Mouse (Mus musculus): ENCODE measurements around the gene Nox3. TPM values are rescaled to one million over a fixed set of nuclear protein-coding genes. Genes with fewer than 3 reads are reported as not detected.
A peak's percentile ranks its signal among the peaks of the same experiment; 100 is the strongest.

Gene Nox3
- polyA plus RNA-seq, 1 experiment: not detected

GRCm38 (mm10) chr17:3667287-3667686 lies 28.8 kb downstream of the Nox3 start:
- Histone ChIP-seq H3K27ac (ENCODE audit: insufficient read depth, low read length) (no peak overlapping the region), H3K4me3 (ENCODE audit: insufficient read depth, low read length) (no peak overlapping the region), H3K4me1 (ENCODE audit: control insufficient read depth, insufficient read depth, low read length) (no peaks in the 10 kb centered on the region)
- no peak for TF ChIP-seq CTCF (IDR thresholded peaks at IDR 0.05; ENCODE audit: extremely low read depth, insufficient read depth, low read length)
- no peak for TF ChIP-seq POLR2A (IDR thresholded peaks at IDR 0.05; ENCODE audit: extremely low read depth, insufficient read depth, low read length)

GRCm38 (mm10) chr17:3665321-3665720 lies 30.7 kb downstream of the Nox3 start:
- TF ChIP-seq POLR2A (IDR thresholded peaks at IDR 0.05; ENCODE audit: extremely low read depth, insufficient read depth, low read length) (no peak), CTCF (IDR thresholded peaks at IDR 0.05; ENCODE audit: extremely low read depth, insufficient read depth, low read length) (no peak)
- Histone ChIP-seq H3K4me3 (ENCODE audit: insufficient read depth, low read length) (no peak overlapping the region), H3K27ac (ENCODE audit: insufficient read depth, low read length) (no peak overlapping the region), H3K4me1 (ENCODE audit: control insufficient read depth, insufficient read depth, low read length) (no peaks in the 10 kb centered on the region)

- TF ChIP-seq POLR2A (IDR thresholded peaks at IDR 0.05; ENCODE audit: extremely low read depth, insufficient read depth, low read length): no peak
- no peak for TF ChIP-seq CTCF (IDR thresholded peaks at IDR 0.05; ENCODE audit: extremely low read depth, insufficient read depth, low read length)
- no peak overlapping the region for H3K27ac ChIP-seq (ENCODE audit: insufficient read depth, low read length)
- H3K4me1 ChIP-seq (ENCODE audit: control insufficient read depth, insufficient read depth, low read length): no peaks in the 10 kb centered on the region
- no peak overlapping the region for H3K4me3 ChIP-seq (ENCODE audit: insufficient read depth, low read length)
Observed at GRCm38 (mm10) chr17:3659497-3659896, 36.6 kb downstream of the Nox3 start.

GRCm38 (mm10) chr17:3650377-3650776 lies 45.7 kb downstream of the Nox3 start:
- H3K27ac ChIP-seq (ENCODE audit: insufficient read depth, low read length): no peak overlapping the region
- no peaks in the 10 kb centered on the region for H3K4me1 ChIP-seq (ENCODE audit: control insufficient read depth, insufficient read depth, low read length)
- no peak for TF ChIP-seq POLR2A (IDR thresholded peaks at IDR 0.05; ENCODE audit: extremely low read depth, insufficient read depth, low read length)
- TF ChIP-seq CTCF (IDR thresholded peaks at IDR 0.05; ENCODE audit: extremely low read depth, insufficient read depth, low read length): no peak
- no peak overlapping the region for H3K4me3 ChIP-seq (ENCODE audit: insufficient read depth, low read length)

GRCm38 (mm10) chr17:3643582-3643981 lies 52.5 kb downstream of the Nox3 start:
- Histone ChIP-seq H3K4me3 (ENCODE audit: insufficient read depth, low read length) (no peak overlapping the region), H3K4me1 (ENCODE audit: control insufficient read depth, insufficient read depth, low read length) (no peaks in the 10 kb centered on the region), H3K27ac (ENCODE audit: insufficient read depth, low read length) (no peak overlapping the region)
- TF ChIP-seq POLR2A (IDR thresholded peaks at IDR 0.05; ENCODE audit: extremely low read depth, insufficient read depth, low read length) (no peak), CTCF (IDR thresholded peaks at IDR 0.05; ENCODE audit: extremely low read depth, insufficient read depth, low read length) (no peak)

- no peaks in the 10 kb centered on the region for H3K4me1 ChIP-seq (ENCODE audit: control insufficient read depth, insufficient read depth, low read length)
- no peak for TF ChIP-seq CTCF (IDR thresholded peaks at IDR 0.05; ENCODE audit: extremely low read depth, insufficient read depth, low read length)
- no peak for TF ChIP-seq POLR2A (IDR thresholded peaks at IDR 0.05; ENCODE audit: extremely low read depth, insufficient read depth, low read length)
- no peak overlapping the region for H3K4me3 ChIP-seq (ENCODE audit: insufficient read depth, low read length)
- no peak overlapping the region for H3K27ac ChIP-seq (ENCODE audit: insufficient read depth, low read length)
Observed at GRCm38 (mm10) chr17:3641456-3641855, 54.6 kb downstream of the Nox3 start.

GRCm38 (mm10) chr17:3638757-3639156 lies 57.3 kb downstream of the Nox3 start:
- H3K27ac ChIP-seq (ENCODE audit: insufficient read depth, low read length): no peak overlapping the region
- no peaks in the 10 kb centered on the region for H3K4me1 ChIP-seq (ENCODE audit: control insufficient read depth, insufficient read depth, low read length)
- no peak for TF ChIP-seq CTCF (IDR thresholded peaks at IDR 0.05; ENCODE audit: extremely low read depth, insufficient read depth, low read length)
- TF ChIP-seq POLR2A (IDR thresholded peaks at IDR 0.05; ENCODE audit: extremely low read depth, insufficient read depth, low read length): no peak
- H3K4me3 ChIP-seq (ENCODE audit: insufficient read depth, low read length): no peak overlapping the region

GRCm38 (mm10) chr17:3632501-3632900 lies 63.6 kb downstream of the Nox3 start:
- H3K27ac ChIP-seq (ENCODE audit: insufficient read depth, low read length): peak overlapping the region; percentile 56; the same call in 1 of the 2 replicates
- TF ChIP-seq CTCF (IDR thresholded peaks at IDR 0.05; ENCODE audit: extremely low read depth, insufficient read depth, low read length): no peak
- TF ChIP-seq POLR2A (IDR thresholded peaks at IDR 0.05; ENCODE audit: extremely low read depth, insufficient read depth, low read length): no peak
- H3K4me1 ChIP-seq (ENCODE audit: control insufficient read depth, insufficient read depth, low read length): no peaks in the 10 kb centered on the region
- H3K4me3 ChIP-seq (ENCODE audit: insufficient read depth, low read length): no peak overlapping the region

- TF ChIP-seq POLR2A (IDR thresholded peaks at IDR 0.05; ENCODE audit: extremely low read depth, insufficient read depth, low read length): no peak
- no peak overlapping the region for H3K4me3 ChIP-seq (ENCODE audit: insufficient read depth, low read length)
Observed at GRCm38 (mm10) chr17:3616329-3617216, 79.5 kb downstream of the Nox3 start.

GRCm38 (mm10) chr17:3615553-3615952 lies 80.5 kb downstream of the Nox3 start:
- no peak overlapping the region for H3K4me3 ChIP-seq (ENCODE audit: insufficient read depth, low read length)
- TF ChIP-seq POLR2A (IDR thresholded peaks at IDR 0.05; ENCODE audit: extremely low read depth, insufficient read depth, low read length) (no peak), CTCF (IDR thresholded peaks at IDR 0.05; ENCODE audit: extremely low read depth, insufficient read depth, low read length) (no peak)
- H3K27ac ChIP-seq (ENCODE audit: insufficient read depth, low read length): no peak overlapping the region
- no peaks in the 10 kb centered on the region for H3K4me1 ChIP-seq (ENCODE audit: control insufficient read depth, insufficient read depth, low read length)

More at GRCm38 (mm10) chr17:3616329-3617216, 79.5 kb downstream of the Nox3 start:
- no peaks in the 10 kb centered on the region for H3K4me1 ChIP-seq (ENCODE audit: control insufficient read depth, insufficient read depth, low read length)
- no peak overlapping the region for H3K27ac ChIP-seq (ENCODE audit: insufficient read depth, low read length)

Measured in cortical plate, adult 2 months (tissue).